ENCODE assay signal across 8 mouse cellular contexts in the genomic region with DNA sequence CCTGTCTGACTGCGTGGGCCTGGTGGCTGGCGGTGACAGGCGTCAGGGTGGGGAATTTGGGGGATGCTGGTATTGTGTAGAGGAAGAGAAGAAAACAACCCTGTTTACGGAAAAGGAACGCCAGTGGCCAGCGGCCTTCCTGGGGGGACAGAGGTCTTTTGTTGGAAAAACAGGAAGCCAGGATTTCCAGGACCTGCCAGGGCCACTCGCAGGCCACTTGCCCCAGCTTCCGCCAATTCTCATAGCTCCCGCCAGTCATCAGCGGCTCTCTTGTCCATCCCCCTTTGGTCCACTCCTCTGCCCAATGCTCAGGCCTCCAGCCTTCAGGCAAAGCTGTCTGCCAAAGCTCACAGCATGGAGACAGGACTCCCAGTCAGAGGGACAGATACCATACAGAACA. TPM values are rescaled to one million over a fixed set of nuclear protein-coding genes. Genes with fewer than 3 reads are reported as not detected.
DNase-seq lines count a peak whose midpoint lies in the region; ATAC-seq and TF ChIP-seq lines count a peak whose summit lies in the region.

No protein-coding gene starts in this region.

- H3K9me3 ChIP-seq in midbrain, postnatal 0 days (ENCODE audit: low read length) = no peaks in the 10 kb centered on the region
- H3K9me3 ChIP-seq in midbrain, embryonic 16.5 days (replicated peaks; ENCODE audit: control insufficient read depth, low read length, poor library complexity, severe bottlenecking) = no peaks in the 10 kb centered on the region
- no peaks in the 10 kb centered on the region for H3K9me3 ChIP-seq in forebrain, embryonic 13.5 days (replicated peaks)
- H3K9me3 ChIP-seq in intestine, embryonic 14.5 days (ENCODE audit: control insufficient read depth, low read length) = no peaks in the 10 kb centered on the region
- no peaks in the 10 kb centered on the region for H3K9me3 ChIP-seq in liver, embryonic 16.5 days (replicated peaks; ENCODE audit: control insufficient read depth, low read length)

- H3K9ac ChIP-seq in midbrain, postnatal 0 days (replicated peaks; ENCODE audit: low read length, poor library complexity, severe bottlenecking) = no peak overlapping the region
- H3K9ac ChIP-seq in midbrain, embryonic 16.5 days (ENCODE audit: low read depth, low read length) = no peak overlapping the region
- H3K9ac ChIP-seq in forebrain, embryonic 13.5 days = peak overlapping the region; percentile 13; the same call in 1 of the 2 replicates
- no peak overlapping the region for H3K9ac ChIP-seq in intestine, embryonic 14.5 days (ENCODE audit: low read length)
- no peak overlapping the region for H3K9ac ChIP-seq in liver, embryonic 16.5 days (ENCODE audit: low read depth, low read length)

- no peak overlapping the region for H3K4me3 ChIP-seq in midbrain, postnatal 0 days (ENCODE audit: low read depth, low read length)
- H3K4me3 ChIP-seq in midbrain, embryonic 16.5 days (ENCODE audit: low read depth, low read length) = no peak overlapping the region
- H3K4me3 ChIP-seq in forebrain, embryonic 13.5 days = no peak overlapping the region
- no peak overlapping the region for H3K4me3 ChIP-seq in intestine, embryonic 14.5 days (ENCODE audit: low read depth, low read length)
- no peak overlapping the region for H3K4me3 ChIP-seq in liver, embryonic 16.5 days (ENCODE audit: low read depth, low read length)

- peak overlapping the region; percentile 14; the same call in 1 of the 2 replicates for H3K27ac ChIP-seq in midbrain, postnatal 0 days (ENCODE audit: low read depth, low read length)
- H3K27ac ChIP-seq in midbrain, embryonic 16.5 days (ENCODE audit: low read length) = no peak overlapping the region; the same call in 1 of the 2 replicates
- H3K27ac ChIP-seq in forebrain, embryonic 13.5 days = peak overlapping the region; percentile 55
- H3K27ac ChIP-seq in intestine, embryonic 14.5 days (ENCODE audit: low read depth) = peak overlapping the region; percentile 76
- peak overlapping the region; percentile 4; the same call in 1 of the 2 replicates for H3K27ac ChIP-seq in liver, embryonic 16.5 days (ENCODE audit: low read length)

- no peaks in the 10 kb centered on the region for H3K36me3 ChIP-seq in midbrain, postnatal 0 days (ENCODE audit: insufficient read depth, low read length)
- no peaks in the 10 kb centered on the region for H3K36me3 ChIP-seq in midbrain, embryonic 16.5 days (ENCODE audit: control insufficient read depth, insufficient read depth, low read length)
- no peaks in the 10 kb centered on the region for H3K36me3 ChIP-seq in forebrain, embryonic 13.5 days (ENCODE audit: poor library complexity, severe bottlenecking)
- H3K36me3 ChIP-seq in intestine, embryonic 14.5 days (ENCODE audit: control insufficient read depth, insufficient read depth, low read length) = no peaks in the 10 kb centered on the region
- H3K36me3 ChIP-seq in liver, embryonic 16.5 days (ENCODE audit: control insufficient read depth, insufficient read depth) = no peaks in the 10 kb centered on the region

- H3K4me2 ChIP-seq in midbrain, postnatal 0 days (ENCODE audit: low read depth, low read length, poor library complexity, severe bottlenecking) = no peak overlapping the region
- no peak overlapping the region for H3K4me2 ChIP-seq in midbrain, embryonic 16.5 days (ENCODE audit: low read length)
- no peak overlapping the region for H3K4me2 ChIP-seq in forebrain, embryonic 13.5 days
- no peak overlapping the region for H3K4me2 ChIP-seq in intestine, embryonic 14.5 days (ENCODE audit: low read length)
- H3K4me2 ChIP-seq in liver, embryonic 16.5 days (ENCODE audit: low read depth, low read length) = no peak overlapping the region

- no peak for TF ChIP-seq CTCF in midbrain, postnatal 0 days (IDR thresholded peaks at IDR 0.05)

- WGBS in midbrain, postnatal 0 days = 71% methylated on average over 10 of the region's 10 CpGs
- 64% methylated on average over 10 of the region's 10 CpGs for WGBS in midbrain, embryonic 16.5 days
- WGBS in forebrain, embryonic 13.5 days = 62% methylated on average over 10 of the region's 10 CpGs
- 64% methylated on average over 10 of the region's 10 CpGs for WGBS in intestine, embryonic 14.5 days
- 59% methylated on average over 10 of the region's 10 CpGs for WGBS in liver, embryonic 16.5 days (ENCODE audit: insufficient replicate concordance)

- ATAC-seq in midbrain, postnatal 0 days (ENCODE audit: low FRiP score) = no peak
- ATAC-seq in midbrain, embryonic 16.5 days = no peak
- ATAC-seq in forebrain, embryonic 13.5 days = no peak
- no peak for ATAC-seq in intestine, embryonic 14.5 days (replicated peaks; ENCODE audit: low FRiP score, low TSS enrichment, low read depth)
- ATAC-seq in liver, embryonic 16.5 days (ENCODE audit: low read depth) = peak; percentile 7; the same call in 1 of the 2 replicates

- H3K27me3 ChIP-seq in midbrain, postnatal 0 days (ENCODE audit: insufficient read depth, low read length) = no peaks in the 10 kb centered on the region
- no peaks in the 10 kb centered on the region for H3K27me3 ChIP-seq in midbrain, embryonic 16.5 days (ENCODE audit: control insufficient read depth, insufficient read depth, low read depth, low read length)
- H3K27me3 ChIP-seq in forebrain, embryonic 13.5 days = no peaks in the 10 kb centered on the region
- no peaks in the 10 kb centered on the region for H3K27me3 ChIP-seq in intestine, embryonic 14.5 days (replicated peaks; ENCODE audit: control insufficient read depth, insufficient read depth, low read length)
- H3K27me3 ChIP-seq in liver, embryonic 16.5 days (ENCODE audit: control insufficient read depth, insufficient read depth, low read depth, low read length) = peaks cover 9% of the 10 kb centered on the region

- no peak for DNase-seq in midbrain, postnatal 0 days (ENCODE audit: low spot score)
- DNase-seq in intestine, embryonic 14.5 days (ENCODE audit: low spot score) = no peak
- DNase-seq in thymus, postnatal 36 days = no peak
- no peak for DNase-seq in ovary, postnatal 10 days (ENCODE audit: low spot score)
- no peak for DNase-seq in urinary bladder, postnatal 4 days (ENCODE audit: low spot score in 2 of 2)

- 0 out of 2 replicates have a peak, but pooled peaks cover 4% of the 10 kb centered on the region for H3K4me1 ChIP-seq in midbrain, postnatal 0 days (ENCODE audit: insufficient read depth, low read length)
- H3K4me1 ChIP-seq in midbrain, embryonic 16.5 days (ENCODE audit: control insufficient read depth, insufficient read depth, low read length) = peaks cover 20% of the 10 kb centered on the region
- peaks cover 30% of the 10 kb centered on the region for H3K4me1 ChIP-seq in forebrain, embryonic 13.5 days
- H3K4me1 ChIP-seq in intestine, embryonic 14.5 days (replicated peaks; ENCODE audit: control insufficient read depth, insufficient read depth, low read length) = peaks cover 30% of the 10 kb centered on the region
- peaks cover 3% of the 10 kb centered on the region for H3K4me1 ChIP-seq in liver, embryonic 16.5 days (ENCODE audit: control insufficient read depth, low read depth, low read length)

RNA-seq across cellular contexts. Expression of a gene that starts 20.7 kb away (rescaled TPM):
- total RNA-seq in midbrain, postnatal 0 days (2014; rRNA removed) = 25.4 and 31.5 TPM in 2 replicates
- polyA plus RNA-seq in midbrain, postnatal 0 days (2015; fragmentation: Nextera tagmentation; extraction: Ambion mirVana) = 38.2 and 41.7 TPM in 2 replicates
- polyA plus RNA-seq in midbrain, embryonic 16.5 days (2015; fragmentation: Nextera tagmentation; extraction: Ambion mirVana) = 60.6 and 66.4 TPM in 2 replicates
- 62.2 and 63.6 TPM in 2 replicates for polyA plus RNA-seq in forebrain, embryonic 13.5 days (2015; fragmentation: Nextera tagmentation; extraction: Ambion mirVana)
- polyA plus RNA-seq in intestine, embryonic 14.5 days (2014; fragmentation: Nextera tagmentation; extraction: Ambion mirVana) = 79.9 and 95.1 TPM in 2 replicates
- polyA plus RNA-seq in liver, embryonic 16.5 days (2015; fragmentation: Nextera tagmentation; extraction: Ambion mirVana) = 39.7 TPM in 2 replicates

RNA-seq across cellular contexts. Expression of a gene that starts 21.0 kb away (rescaled TPM):
- 9.3 and 11.5 TPM in 2 replicates for total RNA-seq in midbrain, postnatal 0 days (2014; rRNA removed)
- 5.5 and 7.0 TPM in 2 replicates for polyA plus RNA-seq in midbrain, postnatal 0 days (2015; fragmentation: Nextera tagmentation; extraction: Ambion mirVana)
- polyA plus RNA-seq in midbrain, embryonic 16.5 days (2015; fragmentation: Nextera tagmentation; extraction: Ambion mirVana) = 7.8 and 9.4 TPM in 2 replicates
- 7.6 and 9.5 TPM in 2 replicates for polyA plus RNA-seq in forebrain, embryonic 13.5 days (2015; fragmentation: Nextera tagmentation; extraction: Ambion mirVana)
- 11.8 and 13.6 TPM in 2 replicates for polyA plus RNA-seq in intestine, embryonic 14.5 days (2014; fragmentation: Nextera tagmentation; extraction: Ambion mirVana)
- polyA plus RNA-seq in liver, embryonic 16.5 days (2015; fragmentation: Nextera tagmentation; extraction: Ambion mirVana) = 5.5 and 6.0 TPM in 2 replicates

RNA-seq across cellular contexts. Expression of a gene that starts 21.9 kb away (rescaled TPM):
- 78.0 and 95.4 TPM in 2 replicates for total RNA-seq in midbrain, postnatal 0 days (2014; rRNA removed)
- polyA plus RNA-seq in midbrain, postnatal 0 days (2015; fragmentation: Nextera tagmentation; extraction: Ambion mirVana) = 69.1 and 72.5 TPM in 2 replicates
- polyA plus RNA-seq in midbrain, embryonic 16.5 days (2015; fragmentation: Nextera tagmentation; extraction: Ambion mirVana) = 64.7 and 67.5 TPM in 2 replicates
- polyA plus RNA-seq in forebrain, embryonic 13.5 days (2015; fragmentation: Nextera tagmentation; extraction: Ambion mirVana) = 42.7 and 49.4 TPM in 2 replicates
- polyA plus RNA-seq in intestine, embryonic 14.5 days (2014; fragmentation: Nextera tagmentation; extraction: Ambion mirVana) = 40.1 and 51.7 TPM in 2 replicates
- 23.9 and 33.8 TPM in 2 replicates for polyA plus RNA-seq in liver, embryonic 16.5 days (2015; fragmentation: Nextera tagmentation; extraction: Ambion mirVana)
